Mouse (Mus musculus): ENCODE measurements around the gene Pepd.

GRCm38 (mm10) chr7:35036266-35036731, 124.1 kb downstream of the Pepd start:
- TF ChIP-seq CTCF (IDR thresholded peaks at IDR 0.05): no peak
- no peak for TF ChIP-seq EP300 (IDR thresholded peaks at IDR 0.05)
